Mouse (Mus musculus) liver, embryonic 15.5 days (tissue): ENCODE data around the gene Ipo4. TPM values are rescaled to one million over a fixed set of nuclear protein-coding genes. Genes with fewer than 3 reads are reported as not detected.

Experiments used
- ATAC-seq: fragments of 200-750 bp; cut with Nextera tagmentation; 2 replicates; pipeline ENCODE4 v1.8.0; 2017; ENCODE audit warnings: moderate number of reproducible peaks, mild to moderate bottlenecking, moderate library complexity; ENCODE audit not compliant: insufficient read depth
- H3K27ac ChIP-seq: fragments of 300-500 bp; sonication (generic); replicated peaks from 2 replicates; pipeline ENCODE4 v1.5.1; 2015; ENCODE audit warnings: mild to moderate bottlenecking, inconsistent platforms
- H3K27me3 ChIP-seq: fragments of 300-500 bp; sonication (generic); 2 replicates; pipeline ENCODE4 v1.6.1; 2015; ENCODE audit warnings: mild to moderate bottlenecking, inconsistent platforms
- H3K36me3 ChIP-seq: fragments of 300-500 bp; sonication (generic); replicated peaks from 2 replicates; pipeline ENCODE4 v1.6.1; 2015; ENCODE audit warnings: moderate library complexity, mild to moderate bottlenecking, inconsistent platforms
- H3K4me1 ChIP-seq: fragments of 300-500 bp; sonication (generic); replicated peaks from 2 replicates; pipeline ENCODE4 v1.6.1; 2015; ENCODE audit warnings: inconsistent platforms
- H3K4me2 ChIP-seq: fragments of 300-500 bp; sonication (generic); 2 replicates; pipeline ENCODE4 v1.6.1; 2015; ENCODE audit warnings: moderate library complexity, mild to moderate bottlenecking, inconsistent platforms
- H3K4me3 ChIP-seq: fragments of 300-500 bp; sonication (generic); replicated peaks from 2 replicates; pipeline ENCODE4 v1.5.1; 2015; ENCODE audit warnings: mild to moderate bottlenecking, inconsistent platforms
- H3K9ac ChIP-seq: fragments of 300-500 bp; sonication (generic); 2 replicates; pipeline ENCODE4 v1.6.1; 2015; ENCODE audit warnings: moderate library complexity, mild to moderate bottlenecking, inconsistent platforms
- H3K9me3 ChIP-seq: fragments of 300-500 bp; sonication (generic); replicated peaks from 2 replicates; pipeline ENCODE4 v1.6.1; 2016; ENCODE audit warnings: inconsistent platforms
- WGBS: fragments of 180-500 bp; shearing (Covaris S2); methylation state at CpG from one replicate; pipeline ENCODE4 v1.1.7; 2015; ENCODE audit warnings: mixed read lengths; ENCODE audit not compliant: insufficient replicate concordance; 5-methylcytosine and 5-hydroxymethylcytosine counted together
- polyA plus RNA-seq: library from polyadenylated mRNA; unstranded; fragments of >200 nt; fragmentation: Nextera tagmentation; extraction: Ambion mirVana; gene quantifications from 2 replicates; pipeline ENCODE4 v1.2.1, GENCODE M21; 2015

Gene Ipo4
- 26.6 and 36.7 TPM in 2 replicates for polyA plus RNA-seq

GRCm38 (mm10) chr14:55635523-55636007, at the start of gene Ipo4:
Ipo4 (minus strand) TSS chr14:55635957.
- WGBS = under 1% methylated on average over 33 of the region's 33 CpGs
- Histone ChIP-seq H3K27ac (peak within 1 kb of the TSS; percentile 65), H3K4me1 (peaks cover 30% of the 10 kb centered on the region), H3K4me2 (peak within 1 kb of the TSS; percentile 97), H3K9me3 (no peaks in the 10 kb centered on the region), H3K9ac (peak within 1 kb of the TSS; percentile 58), H3K27me3 (no peaks in the 10 kb centered on the region), H3K36me3 (peaks cover 84% of the 10 kb centered on the region), H3K4me3 (peak within 1 kb of the TSS; percentile 67)
- ATAC-seq = peak; percentile 78

DNA sequence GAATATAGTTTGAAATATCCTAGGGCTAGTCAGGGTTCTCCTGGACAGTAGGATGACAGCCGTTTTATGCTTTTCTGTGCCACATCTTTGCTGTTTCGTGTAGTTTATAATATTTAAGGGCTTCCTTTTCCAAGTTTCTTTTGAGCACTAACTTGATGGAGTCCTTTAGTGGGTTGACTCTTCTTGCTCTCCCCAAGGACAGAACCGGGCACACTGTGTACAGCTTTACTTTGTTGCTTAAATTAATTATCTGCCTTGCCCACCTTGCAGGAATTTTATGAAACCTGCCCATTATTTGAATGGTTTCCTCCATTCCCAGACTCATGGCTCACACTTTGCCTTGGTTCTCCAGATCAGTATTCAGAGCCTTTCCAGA, 46.3 kb upstream of the Ipo4 start:
- ATAC-seq = peak; percentile 3; the same call in 1 of the 2 replicates
- Histone ChIP-seq H3K27me3 (no peaks in the 10 kb centered on the region), H3K9me3 (no peaks in the 10 kb centered on the region), H3K27ac (peak overlapping the region; percentile 94), H3K4me2 (peak overlapping the region; percentile 75), H3K4me3 (peak overlapping the region; percentile 80), H3K9ac (peak overlapping the region; percentile 73), H3K4me1 (peaks cover 27% of the 10 kb centered on the region), H3K36me3 (peaks cover 35% of the 10 kb centered on the region)
- WGBS = 17% methylated on average over 3 of the region's 3 CpGs

- Histone ChIP-seq H3K36me3 (peaks cover 41% of the 10 kb centered on the region), H3K9ac (peak within 1 kb of the TSS; percentile 73), H3K27me3 (no peaks in the 10 kb centered on the region), H3K4me3 (peak within 1 kb of the TSS; percentile 80), H3K4me2 (peak within 1 kb of the TSS; percentile 75), H3K9me3 (no peaks in the 10 kb centered on the region), H3K27ac (peak within 1 kb of the TSS; percentile 94), H3K4me1 (peaks cover 27% of the 10 kb centered on the region)
- ATAC-seq = peak; percentile 93
- under 1% methylated on average over 66 of the region's 66 CpGs for WGBS
These were observed 45.7 kb upstream of the Ipo4 start, which contains the start of gene Tinf2 for GRCm38 (mm10) chr14:55681160-55682117. Tinf2 (minus strand) TSS chr14:55681820.

DNA sequence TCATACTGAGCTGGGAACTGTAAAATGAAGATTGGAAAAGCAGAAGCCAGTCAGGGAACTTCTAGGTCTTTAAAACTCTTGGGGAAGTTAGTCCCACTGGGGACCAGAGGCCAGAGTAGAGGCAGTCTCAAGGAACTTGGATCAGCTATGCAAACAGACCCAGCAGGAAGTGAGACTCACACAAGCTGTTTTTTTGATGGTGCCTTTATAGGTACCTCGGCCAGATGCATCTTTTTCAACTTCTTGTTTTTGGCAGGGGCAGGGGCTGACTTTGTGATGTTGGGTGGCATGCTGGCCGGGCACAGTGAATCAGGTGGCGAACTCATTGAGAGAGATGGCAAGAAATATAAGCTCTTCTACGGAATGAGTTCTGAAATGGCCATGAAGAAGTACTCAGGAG, 41.9 kb upstream of the Ipo4 start:
- Histone ChIP-seq H3K27me3 (no peaks in the 10 kb centered on the region), H3K4me1 (peaks cover 35% of the 10 kb centered on the region), H3K9ac (no peak overlapping the region), H3K4me2 (no peak overlapping the region), H3K27ac (no peak overlapping the region), H3K4me3 (no peak overlapping the region), H3K9me3 (no peaks in the 10 kb centered on the region), H3K36me3 (peaks cover 57% of the 10 kb centered on the region)
- no peak for ATAC-seq
- WGBS = 67% methylated on average over 4 of the region's 4 CpGs

DNA sequence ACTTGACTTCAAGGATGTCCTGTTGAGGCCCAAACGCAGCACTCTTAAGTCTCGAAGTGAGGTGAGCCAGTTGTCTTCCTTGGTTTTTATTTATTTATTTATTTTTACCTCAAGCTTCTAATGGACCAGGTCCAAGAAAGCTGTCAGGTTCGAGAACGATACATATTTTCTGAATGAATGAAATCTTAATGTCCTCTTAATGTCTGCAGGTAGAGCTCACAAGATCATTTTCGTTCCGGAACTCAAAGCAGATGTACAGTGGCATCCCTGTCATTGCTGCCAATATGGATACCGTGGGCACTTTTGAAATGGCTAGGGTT, 36.9 kb upstream of the Ipo4 start:
- ATAC-seq = no peak
- peaks cover 35% of the 10 kb centered on the region for H3K36me3 ChIP-seq
- no peaks in the 10 kb centered on the region for H3K9me3 ChIP-seq
- peak overlapping the region; percentile 76 for H3K9ac ChIP-seq
- peak overlapping the region; percentile 88 for H3K27ac ChIP-seq
- H3K4me2 ChIP-seq = peak overlapping the region; percentile 75
- WGBS = 56% methylated on average over 7 of the region's 7 CpGs
- H3K4me1 ChIP-seq = peaks cover 32% of the 10 kb centered on the region
- no peaks in the 10 kb centered on the region for H3K27me3 ChIP-seq
- peak overlapping the region; percentile 79 for H3K4me3 ChIP-seq

DNA sequence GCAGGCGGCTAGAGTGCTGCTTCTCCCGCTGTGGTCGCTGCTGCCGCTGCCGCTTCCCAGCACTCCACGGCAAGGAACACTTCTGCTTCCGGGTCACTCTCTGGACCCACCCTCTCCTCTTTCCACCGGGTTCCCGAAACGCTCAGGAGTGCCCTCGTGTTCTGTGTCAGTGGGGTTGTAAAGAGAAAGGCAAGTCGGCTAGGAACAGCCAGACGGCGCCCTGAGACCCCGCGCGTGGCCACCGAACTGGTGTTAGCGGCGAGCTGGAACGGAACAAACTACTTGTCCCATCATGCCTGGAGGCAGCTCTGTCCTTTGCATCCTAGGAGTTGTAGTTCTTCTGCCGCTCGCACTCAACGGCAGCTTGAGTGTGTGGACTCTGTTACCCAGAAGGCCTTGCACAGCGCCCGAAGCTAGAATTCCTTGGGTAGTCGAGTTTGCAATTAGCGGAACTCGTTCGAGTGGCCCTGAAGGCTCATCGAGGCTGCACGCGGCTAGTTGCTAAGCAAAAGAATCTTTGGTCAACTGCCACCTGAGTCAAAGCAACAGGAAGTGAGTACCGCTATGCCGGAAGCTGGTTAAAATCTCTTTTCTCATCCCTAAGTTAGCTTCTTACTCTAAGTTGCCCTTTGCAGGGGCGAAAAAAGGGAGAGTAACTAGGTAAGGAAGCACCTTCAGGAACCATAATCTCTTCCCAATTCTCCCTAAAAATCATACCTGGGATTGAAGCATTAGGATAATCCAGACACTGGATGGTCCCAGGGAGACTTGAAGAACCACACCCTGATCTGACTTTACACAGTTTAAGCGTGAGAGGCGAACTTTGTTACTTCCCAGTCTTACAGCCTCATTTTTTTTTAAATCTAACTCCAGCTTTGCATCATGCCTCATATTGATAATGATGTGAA, 36.3 kb upstream of the Ipo4 start, which contains the start of the genes Gmpr2 and Nedd8:
Gene Gmpr2 (plus strand): TSS at position 109 of the 908 bp plus-strand sequence.
Gene Nedd8 (minus strand): TSS at position 292 of the 908 bp plus-strand sequence.
- peak; percentile 98 for ATAC-seq
- Histone ChIP-seq H3K27ac (peak within 1 kb of the TSS; percentile 88), H3K36me3 (peaks cover 30% of the 10 kb centered on the region), H3K9me3 (no peaks in the 10 kb centered on the region), H3K4me2 (peak within 1 kb of the TSS; percentile 75), H3K4me1 (peaks cover 32% of the 10 kb centered on the region), H3K27me3 (no peaks in the 10 kb centered on the region), H3K4me3 (peak within 1 kb of the TSS; percentile 79), H3K9ac (peak within 1 kb of the TSS; percentile 76)
- under 1% methylated on average over 38 of the region's 38 CpGs for WGBS

DNA sequence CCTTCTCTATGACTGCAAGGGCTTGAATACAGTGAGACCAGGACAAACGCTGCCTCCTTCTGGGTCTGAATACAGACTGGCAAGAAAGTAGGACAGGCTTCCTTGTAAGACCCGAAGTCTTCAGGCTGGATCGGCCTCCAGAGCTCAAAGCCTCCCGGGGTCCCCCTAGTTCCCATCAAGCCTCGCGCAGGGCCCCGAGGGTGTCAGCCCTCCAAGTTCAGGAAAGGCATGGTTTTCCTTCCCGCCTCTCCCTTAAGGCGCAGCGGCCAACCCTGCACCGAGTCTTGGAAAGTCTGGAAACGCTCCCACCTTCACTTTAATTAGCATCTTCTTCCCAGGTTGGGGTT, 35.7 kb upstream of the Ipo4 start:
- peak overlapping the region; percentile 79 for H3K4me3 ChIP-seq
- H3K27ac ChIP-seq = peak overlapping the region; percentile 88
- peaks cover 28% of the 10 kb centered on the region for H3K36me3 ChIP-seq
- no peaks in the 10 kb centered on the region for H3K9me3 ChIP-seq
- ATAC-seq = peak; percentile 33; the same call in 1 of the 2 replicates
- no peaks in the 10 kb centered on the region for H3K27me3 ChIP-seq
- H3K4me1 ChIP-seq = peaks cover 32% of the 10 kb centered on the region
- WGBS = 0% methylated on average over 12 of the region's 12 CpGs
- peak overlapping the region; percentile 75 for H3K4me2 ChIP-seq
- peak overlapping the region; percentile 76 for H3K9ac ChIP-seq

GRCm38 (mm10) chr14:55660636-55661035, 24.9 kb upstream of the Ipo4 start:
- Histone ChIP-seq H3K4me1 (peaks cover 26% of the 10 kb centered on the region), H3K27me3 (no peaks in the 10 kb centered on the region), H3K36me3 (peaks cover 46% of the 10 kb centered on the region), H3K27ac (peak overlapping the region; percentile 41; the same call in 1 of the 2 replicates), H3K9me3 (no peaks in the 10 kb centered on the region), H3K9ac (no peak overlapping the region; the same call in 1 of the 2 replicates), H3K4me3 (peak overlapping the region; percentile 77), H3K4me2 (peak overlapping the region; percentile 74)
- WGBS = 50% methylated on average over 2 of the region's 2 CpGs
- ATAC-seq = peak; percentile 9; the same call in 1 of the 2 replicates

- H3K4me2 ChIP-seq = peak within 1 kb of the TSS; percentile 74
- ATAC-seq = peak; percentile 94
- WGBS = under 1% methylated on average over 39 of the region's 39 CpGs
- peaks cover 26% of the 10 kb centered on the region for H3K4me1 ChIP-seq
- H3K4me3 ChIP-seq = peak within 1 kb of the TSS; percentile 77
- H3K9ac ChIP-seq = peak within 1 kb of the TSS; percentile 72
- peaks cover 44% of the 10 kb centered on the region for H3K36me3 ChIP-seq
- peak within 1 kb of the TSS; percentile 78 for H3K27ac ChIP-seq
- no peaks in the 10 kb centered on the region for H3K27me3 ChIP-seq
- H3K9me3 ChIP-seq = no peaks in the 10 kb centered on the region
These were observed 24.3 kb upstream of the Ipo4 start, which contains the start of gene Mdp1 for GRCm38 (mm10) chr14:55659960-55660573. Mdp1 (minus strand) TSS chr14:55660508.

GRCm38 (mm10) chr14:55658011-55658410, 22.3 kb upstream of the Ipo4 start:
- WGBS = 83% methylated on average over 5 of the region's 5 CpGs
- Histone ChIP-seq H3K36me3 (peaks cover 32% of the 10 kb centered on the region), H3K9ac (no peak overlapping the region), H3K27me3 (no peaks in the 10 kb centered on the region), H3K4me3 (no peak overlapping the region), H3K27ac (no peak overlapping the region), H3K9me3 (no peaks in the 10 kb centered on the region), H3K4me2 (no peak overlapping the region), H3K4me1 (peaks cover 26% of the 10 kb centered on the region)
- no peak for ATAC-seq
